Mouse (Mus musculus) heart, adult 2 months (tissue): ENCODE data around the gene Dhx15. TPM values are rescaled to one million over a fixed set of nuclear protein-coding genes. Genes with fewer than 3 reads are reported as not detected.

ENCODE experiments used
- DNase-seq, 2 experiments: peaks; one replicate each; pipeline ENCODE4 v3.0.0; 2021
- H3K27ac ChIP-seq: fragments of 200-600 bp; 2 replicates; pipeline ENCODE4 v1.8.1; 2022
- H3K27me3 ChIP-seq: fragments of 200-500 bp; 2 replicates; pipeline ENCODE4 v1.6.1; 2012; ENCODE audit warnings: mild to moderate bottlenecking, low read length, inconsistent platforms, mixed read lengths; ENCODE audit not compliant: control insufficient read depth, insufficient read depth
- H3K36me3 ChIP-seq: fragments of 200-500 bp; 2 replicates; pipeline ENCODE4 v1.6.1; 2012; ENCODE audit warnings: low read length, inconsistent platforms; ENCODE audit not compliant: control insufficient read depth, insufficient read depth
- H3K4me1 ChIP-seq: fragments of 200-500 bp; 2 replicates; pipeline ENCODE4 v1.6.1; 2011; ENCODE audit warnings: low read length; ENCODE audit not compliant: control insufficient read depth, insufficient read depth
- H3K4me3 ChIP-seq: fragments of 200-600 bp; 2 replicates; pipeline ENCODE4 v1.8.1; 2022
- H3K79me2 ChIP-seq: fragments of 200-500 bp; replicated peaks from 2 replicates; pipeline ENCODE4 v1.6.1; 2012; ENCODE audit warnings: mild to moderate bottlenecking, inconsistent platforms, low read length, moderate library complexity, mixed read lengths; ENCODE audit not compliant: control insufficient read depth, insufficient read depth
- H3K9ac ChIP-seq: fragments of 200-500 bp; 2 replicates; pipeline ENCODE4 v1.6.1; 2012; ENCODE audit warnings: low read depth, mild to moderate bottlenecking, control low read depth, inconsistent platforms, low read length, mixed read lengths
- CTCF ChIP-seq: fragments of 200-600 bp; IDR thresholded peaks from 2 replicates; pipeline ENCODE4 v1.8.1; 2022; ENCODE audit warnings: antibody characterized with exemption, mild to moderate bottlenecking, moderate library complexity
- EP300 ChIP-seq: fragments of 200-500 bp; IDR thresholded peaks from 2 replicates; pipeline ENCODE4 v1.6.1; 2011; ENCODE audit warnings: low read depth, low read length, control low read depth; ENCODE audit not compliant: insufficient read depth
- POLR2A ChIP-seq: fragments of 200-500 bp; IDR thresholded peaks from 2 replicates; pipeline ENCODE4 v1.6.1; 2011; ENCODE audit warnings: mild to moderate bottlenecking, low read depth, low read length, control low read depth; ENCODE audit not compliant: insufficient read depth
- WGBS: fragments of 180-500 bp; shearing (Covaris S2); methylation state at CpG from one replicate; pipeline ENCODE4 v1.1.7; 2018; 5-methylcytosine and 5-hydroxymethylcytosine counted together
- intact Hi-C: fragments of 180-260 bp; cut with DNase I; formaldehyde crosslinking; loops from one replicate; pipeline ENCODE4 v1.15.1; 2025
- polyA plus RNA-seq: library from polyadenylated mRNA; depleted of rRNA; stranded (reverse); fragments of >200 nt; gene quantifications from 2 replicates; pipeline ENCODE4 v1.2.3, GENCODE M21; 2012
- total RNA-seq, 2 experiments: library from RNA; stranded (reverse); gene quantifications; 2 replicates each; pipeline ENCODE4 v1.2.3; 2021

Gene Dhx15
- total and polyA plus RNA-seq, 3 experiments, result 24.0 to 54.8 (median 54.1) TPM

DNA sequence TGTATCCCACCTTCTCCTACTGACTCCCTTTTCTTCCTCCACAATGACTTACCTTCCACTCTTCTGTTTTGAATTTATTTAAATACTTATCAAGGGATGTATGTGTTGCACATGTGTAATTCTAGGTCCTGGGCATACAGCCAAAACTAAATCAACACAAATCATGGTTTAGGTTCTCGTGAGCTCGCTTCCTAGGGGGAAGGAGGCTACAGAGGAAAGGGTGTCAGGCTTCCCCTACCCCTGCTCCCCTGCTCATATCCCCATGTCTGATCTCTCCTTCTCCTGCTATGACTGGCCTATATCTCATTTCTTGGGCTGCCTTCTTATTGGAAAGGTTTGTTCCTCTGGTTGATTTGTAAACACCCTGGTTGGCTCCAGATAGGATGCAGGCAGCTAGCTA, 43.6 kb upstream of the Dhx15 start:
- no peak overlapping the region for H3K4me3 ChIP-seq
- H3K9ac ChIP-seq, result no peak overlapping the region
- no peaks in the 10 kb centered on the region for H3K27me3 ChIP-seq
- DNase-seq, result no peak
- no peak overlapping the region for H3K27ac ChIP-seq
- WGBS, result 59% methylated on average over 2 of the region's 2 CpGs
- H3K79me2 ChIP-seq, result no peaks in the 10 kb centered on the region
- intact Hi-C loops, result no loop called here
- no peaks in the 10 kb centered on the region for H3K4me1 ChIP-seq
- TF ChIP-seq CTCF (no peak), POLR2A (no peak), EP300 (no peak)
- no peaks in the 10 kb centered on the region for H3K36me3 ChIP-seq

GRCm38 (mm10) chr5:52232611-52233010, 42.3 kb upstream of the Dhx15 start:
- Histone ChIP-seq H3K36me3 (no peaks in the 10 kb centered on the region), H3K79me2 (no peaks in the 10 kb centered on the region), H3K27ac (no peak overlapping the region), H3K4me1 (no peaks in the 10 kb centered on the region), H3K4me3 (no peak overlapping the region), H3K27me3 (no peaks in the 10 kb centered on the region), H3K9ac (no peak overlapping the region)
- WGBS, result 71% methylated on average over 2 of the region's 2 CpGs
- DNase-seq, result no peak
- TF ChIP-seq EP300 (no peak), CTCF (no peak), POLR2A (no peak)
- intact Hi-C loops, result no loop called here

- Histone ChIP-seq H3K4me1 (no peaks in the 10 kb centered on the region), H3K9ac (no peak overlapping the region), H3K27me3 (no peaks in the 10 kb centered on the region), H3K36me3 (no peaks in the 10 kb centered on the region), H3K79me2 (no peaks in the 10 kb centered on the region), H3K27ac (no peak overlapping the region), H3K4me3 (no peak overlapping the region)
- intact Hi-C loops, result no loop called here
- DNase-seq, result no peak
- no peak for TF ChIP-seq EP300
- TF ChIP-seq CTCF, result no peak
- TF ChIP-seq POLR2A, result no peak
- 84% methylated on average over 2 of the region's 2 CpGs for WGBS
These were observed 41.9 kb upstream of the Dhx15 start for GRCm38 (mm10) chr5:52232199-52232598.

GRCm38 (mm10) chr5:52230466-52230865, 40.2 kb upstream of the Dhx15 start:
- Histone ChIP-seq H3K27me3 (no peaks in the 10 kb centered on the region), H3K4me3 (no peak overlapping the region), H3K27ac (no peak overlapping the region), H3K79me2 (no peaks in the 10 kb centered on the region), H3K4me1 (no peaks in the 10 kb centered on the region), H3K9ac (no peak overlapping the region), H3K36me3 (no peaks in the 10 kb centered on the region)
- intact Hi-C loops, result no loop called here
- TF ChIP-seq CTCF (no peak), EP300 (no peak), POLR2A (no peak)
- 84% methylated on average over 7 of the region's 7 CpGs for WGBS
- no peak for DNase-seq

DNA sequence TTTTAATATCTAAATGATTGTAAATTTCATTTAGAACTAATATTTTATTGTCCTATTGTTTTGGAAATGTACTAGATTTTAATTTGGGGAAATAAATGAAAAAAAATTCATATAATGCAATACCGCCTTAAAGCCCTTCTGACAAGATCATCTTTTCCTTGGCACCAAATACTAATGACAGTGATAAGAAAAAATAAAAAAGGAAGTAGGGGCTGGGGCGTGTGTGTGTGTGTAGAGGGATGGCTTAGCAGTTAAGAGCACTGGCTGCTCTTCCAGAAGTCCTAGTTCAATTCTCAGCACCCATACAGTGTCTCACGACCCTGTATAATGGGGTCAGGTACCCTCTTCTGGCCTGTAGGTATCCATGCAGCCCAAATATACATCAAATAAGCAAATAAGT, 36.4 kb upstream of the Dhx15 start:
- no peak for DNase-seq
- Histone ChIP-seq H3K27ac (no peak overlapping the region), H3K36me3 (no peaks in the 10 kb centered on the region), H3K9ac (no peak overlapping the region), H3K4me3 (no peak overlapping the region), H3K4me1 (no peaks in the 10 kb centered on the region), H3K27me3 (no peaks in the 10 kb centered on the region), H3K79me2 (no peaks in the 10 kb centered on the region)
- 63% methylated on average over 3 of the region's 3 CpGs for WGBS
- TF ChIP-seq CTCF (no peak), EP300 (no peak), POLR2A (no peak)
- intact Hi-C loops, result no loop called here

DNA sequence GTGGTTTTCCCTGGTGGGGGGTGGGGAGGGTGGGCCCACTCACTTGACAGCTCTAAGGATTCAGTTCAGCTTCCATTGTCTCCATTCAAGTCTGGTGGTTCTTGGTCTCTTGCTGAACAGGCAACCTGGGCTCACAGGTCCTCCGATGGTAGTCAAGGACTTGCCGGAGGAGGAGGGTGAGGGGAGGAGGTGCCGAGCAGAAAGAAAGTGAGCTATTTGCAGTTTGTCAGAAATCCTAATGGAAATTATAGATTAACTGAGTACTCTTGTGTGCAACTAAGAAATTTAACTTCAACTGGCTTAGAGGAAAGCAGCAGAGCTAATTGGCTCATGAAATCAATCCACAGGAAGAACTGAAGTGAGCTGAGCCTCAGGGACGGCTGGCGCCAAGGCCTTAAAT, 31.3 kb upstream of the Dhx15 start:
- no peaks in the 10 kb centered on the region for H3K36me3 ChIP-seq
- no peaks in the 10 kb centered on the region for H3K79me2 ChIP-seq
- TF ChIP-seq POLR2A (no peak), EP300 (no peak), CTCF (no peak)
- peaks cover 4% of the 10 kb centered on the region; the same call in 1 of the 2 replicates for H3K4me1 ChIP-seq
- H3K4me3 ChIP-seq, result no peak overlapping the region
- H3K9ac ChIP-seq, result no peak overlapping the region
- H3K27ac ChIP-seq, result no peak overlapping the region
- 95% methylated on average over 5 of the region's 5 CpGs for WGBS
- DNase-seq, result no peak
- intact Hi-C loops, result no loop called here
- no peaks in the 10 kb centered on the region for H3K27me3 ChIP-seq
